Mouse (Mus musculus): ENCODE results near the gene Rdh7. TPM values are rescaled to one million over a fixed set of nuclear protein-coding genes. Genes with fewer than 3 reads are reported as not detected.
"Not testable (repeated sequence)": the region's sequence is repeated elsewhere in the genome, so short reads cannot be mapped to it uniquely, and the experiment has no call there.

Gene Rdh7
- polyA plus RNA-seq, 1 experiment from 2014 or later: not detected

- H3K4me3 ChIP-seq; H3K36me3 ChIP-seq; ATAC-seq (ENCODE audit: insufficient number of reproducible peaks, insufficient read depth, low FRiP score, low TSS enrichment); H3K9me3 ChIP-seq; H3K27me3 ChIP-seq; H3K4me1 ChIP-seq; H3K27ac ChIP-seq; H3K9ac ChIP-seq; H3K4me2 ChIP-seq (replicated peaks): not testable (repeated sequence)
- WGBS: 91% methylated on average over 5 of the region's 5 CpGs
These were observed 42.7 kb downstream of the Rdh7 start for GRCm38 (mm10) chr10:127845945-127846344.

DNA sequence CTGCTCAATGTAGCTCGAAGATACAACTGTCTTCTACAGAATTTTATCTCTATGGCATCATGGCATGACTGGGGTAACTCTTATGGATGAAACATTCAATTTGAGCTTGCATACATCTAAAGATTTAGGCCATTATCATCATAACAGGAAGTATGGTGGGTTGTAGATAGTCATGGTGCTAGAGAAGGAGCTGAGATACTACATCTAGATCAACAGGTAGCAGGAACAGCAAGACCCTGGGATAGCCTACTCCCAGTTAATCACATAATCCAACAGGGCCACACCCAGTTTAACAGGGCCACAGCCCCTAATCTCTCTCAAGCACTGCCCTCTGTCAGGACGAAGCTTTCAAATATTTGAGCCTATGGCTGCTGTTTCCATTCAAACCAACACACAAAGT lies 47.8 kb downstream of the Rdh7 start:
- H3K4me3 ChIP-seq: no peak overlapping the region
- H3K9me3 ChIP-seq: no peaks in the 10 kb centered on the region
- ATAC-seq (ENCODE audit: insufficient number of reproducible peaks, insufficient read depth, low FRiP score, low TSS enrichment): no peak
- H3K9ac ChIP-seq: no peak overlapping the region
- no peaks in the 10 kb centered on the region for H3K4me1 ChIP-seq
- H3K27me3 ChIP-seq: no peaks in the 10 kb centered on the region
- H3K36me3 ChIP-seq: no peaks in the 10 kb centered on the region
- no peak overlapping the region for H3K4me2 ChIP-seq (replicated peaks)
- 68% methylated on average over 2 of the region's 2 CpGs for WGBS
- H3K27ac ChIP-seq: no peak overlapping the region

DNA sequence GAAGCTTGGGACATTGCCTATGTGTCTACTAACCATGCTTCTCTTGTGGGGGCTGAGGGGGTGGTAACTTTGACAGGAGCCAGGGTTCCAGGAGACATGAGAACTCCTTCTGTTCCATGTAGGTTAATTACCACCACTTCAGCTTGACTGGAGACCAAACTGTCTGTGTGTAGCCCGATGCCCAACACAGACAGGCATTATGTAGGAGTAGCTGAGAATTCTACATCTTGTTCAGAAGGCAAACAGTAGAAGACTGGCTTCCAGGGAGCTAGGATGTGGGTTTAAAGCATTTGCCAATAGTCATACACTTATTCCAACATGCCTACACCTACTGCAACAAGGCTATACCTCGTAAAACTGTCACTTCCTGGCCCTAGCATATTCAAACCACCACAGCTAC lies 50.1 kb downstream of the Rdh7 start:
- WGBS: 84% methylated on average over 2 of the region's 2 CpGs
- H3K27ac ChIP-seq: no peak overlapping the region

DNA sequence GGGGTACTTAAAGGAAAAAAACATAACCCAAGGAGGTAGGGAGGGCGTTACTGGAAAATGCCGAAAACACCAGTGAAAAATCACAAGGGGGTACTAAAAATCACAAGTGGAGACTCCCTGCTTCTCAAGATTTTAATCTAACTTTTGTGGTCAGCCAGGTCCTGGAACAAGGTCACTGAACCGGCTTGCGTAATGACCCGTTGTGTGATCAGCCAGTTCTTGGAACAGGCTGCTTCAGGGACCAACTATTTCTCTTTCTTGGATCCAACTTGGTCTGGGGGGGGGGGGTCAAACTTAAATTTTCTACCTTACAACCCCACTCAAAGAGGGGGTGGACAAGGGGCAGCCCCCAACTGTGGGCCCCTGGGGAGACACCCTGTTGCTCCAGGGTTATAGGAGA lies 50.8 kb downstream of the Rdh7 start:
- WGBS: 96% methylated on average over 5 of the region's 5 CpGs
- not testable (repeated sequence) for ATAC-seq (ENCODE audit: insufficient number of reproducible peaks, insufficient read depth, low FRiP score, low TSS enrichment); H3K27ac ChIP-seq; H3K4me1 ChIP-seq; H3K9me3 ChIP-seq; H3K36me3 ChIP-seq; H3K27me3 ChIP-seq; H3K4me3 ChIP-seq; H3K4me2 ChIP-seq (replicated peaks); H3K9ac ChIP-seq

More for the DNA sequence above, 50.1 kb downstream of the Rdh7 start:
- Histone ChIP-seq H3K4me1 (no peaks in the 10 kb centered on the region), H3K4me3 (no peak overlapping the region), H3K9ac (no peak overlapping the region), H3K36me3 (no peaks in the 10 kb centered on the region), H3K4me2 (replicated peaks) (no peak overlapping the region), H3K9me3 (no peaks in the 10 kb centered on the region), H3K27me3 (no peaks in the 10 kb centered on the region)
- ATAC-seq (ENCODE audit: insufficient number of reproducible peaks, insufficient read depth, low FRiP score, low TSS enrichment): no peak

- Histone ChIP-seq H3K9ac (no peak overlapping the region), H3K4me2 (replicated peaks) (no peak overlapping the region), H3K9me3 (no peaks in the 10 kb centered on the region), H3K27me3 (no peaks in the 10 kb centered on the region), H3K27ac (no peak overlapping the region), H3K36me3 (no peaks in the 10 kb centered on the region), H3K4me3 (no peak overlapping the region), H3K4me1 (no peaks in the 10 kb centered on the region)
- no peak for ATAC-seq (ENCODE audit: insufficient number of reproducible peaks, insufficient read depth, low FRiP score, low TSS enrichment)
- WGBS: 83% methylated on average over 5 of the region's 5 CpGs
These were observed 53.3 kb downstream of the Rdh7 start for GRCm38 (mm10) chr10:127835292-127835691.

DNA sequence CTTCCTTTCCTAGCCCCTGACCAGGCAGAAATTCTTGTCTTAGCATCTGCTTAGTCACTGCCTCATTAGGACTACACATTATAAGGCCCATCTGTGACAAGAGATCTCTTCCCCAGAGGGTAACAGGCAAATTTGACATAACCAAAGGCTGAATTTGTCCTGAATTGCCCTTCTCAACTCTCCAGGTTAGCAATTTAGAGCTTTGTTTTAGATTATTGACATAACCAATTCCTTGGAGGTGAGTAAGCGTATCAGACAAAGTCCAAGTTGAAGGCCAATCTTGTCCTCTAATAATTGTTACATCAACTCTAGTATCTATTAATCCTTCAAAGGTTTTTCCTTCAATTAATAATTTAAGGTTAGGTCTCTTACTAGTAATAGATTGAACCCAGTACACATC lies 54.4 kb downstream of the Rdh7 start:
- not testable (repeated sequence) for H3K4me2 ChIP-seq (replicated peaks); H3K9ac ChIP-seq; H3K27me3 ChIP-seq; H3K4me1 ChIP-seq; ATAC-seq (ENCODE audit: insufficient number of reproducible peaks, insufficient read depth, low FRiP score, low TSS enrichment); H3K9me3 ChIP-seq; H3K27ac ChIP-seq; H3K36me3 ChIP-seq; H3K4me3 ChIP-seq
- 91% methylated on average over 1 of the region's 1 CpGs for WGBS

Other genes with a start within 250 kb of the Rdh7 start
- 13.0 and 13.3 TPM in 2 replicates for gene Stat6, start 245.8 kb downstream of the Rdh7 start, polyA plus RNA-seq (2016; fragmentation: Nextera tagmentation; extraction: Ambion mirVana)
- 9.0 and 11.9 TPM in 2 replicates for gene Nemp1, start 221.9 kb downstream of the Rdh7 start, polyA plus RNA-seq (2016; fragmentation: Nextera tagmentation; extraction: Ambion mirVana)
- gene Nab2, start 220.2 kb downstream of the Rdh7 start, polyA plus RNA-seq (2016; fragmentation: Nextera tagmentation; extraction: Ambion mirVana): 18.8 and 19.5 TPM in 2 replicates
- 0.20 and 0.58 TPM in 2 replicates for gene Myo1a, start 183.6 kb downstream of the Rdh7 start, polyA plus RNA-seq (2016; fragmentation: Nextera tagmentation; extraction: Ambion mirVana)
- 1.2 and 2.1 TPM in 2 replicates for gene Tac2, start 164.3 kb downstream of the Rdh7 start, polyA plus RNA-seq (2016; fragmentation: Nextera tagmentation; extraction: Ambion mirVana)
- gene Zbtb39, start 149.3 kb downstream of the Rdh7 start, polyA plus RNA-seq (2016; fragmentation: Nextera tagmentation; extraction: Ambion mirVana): 4.8 and 5.2 TPM in 2 replicates
- gene Gpr182, start 137.1 kb downstream of the Rdh7 start, polyA plus RNA-seq (2016; fragmentation: Nextera tagmentation; extraction: Ambion mirVana): 0.48 and 0.70 TPM in 2 replicates
- not detected in 2 replicates for gene Rdh1, start 129.1 kb downstream of the Rdh7 start, polyA plus RNA-seq (2016; fragmentation: Nextera tagmentation; extraction: Ambion mirVana)
- gene Rdh16f1, start 129.0 kb downstream of the Rdh7 start, polyA plus RNA-seq (2016; fragmentation: Nextera tagmentation; extraction: Ambion mirVana): 0.09 TPM in 1 of 2 replicates, not detected in the other
- 0.09 TPM in 1 of 2 replicates, not detected in the other for gene Rdh9, start 112.4 kb downstream of the Rdh7 start, polyA plus RNA-seq (2016; fragmentation: Nextera tagmentation; extraction: Ambion mirVana)
- gene Rdh16, start 87.7 kb downstream of the Rdh7 start, polyA plus RNA-seq (2016; fragmentation: Nextera tagmentation; extraction: Ambion mirVana): not detected in 2 replicates
- gene Rdh19, start 38.9 kb downstream of the Rdh7 start, polyA plus RNA-seq (2016; fragmentation: Nextera tagmentation; extraction: Ambion mirVana): not detected in 2 replicates
- not detected in 2 replicates for gene Rdh16f2, start 22.3 kb downstream of the Rdh7 start, polyA plus RNA-seq (2016; fragmentation: Nextera tagmentation; extraction: Ambion mirVana)
- gene Sdr9c7, start 9.7 kb upstream of the Rdh7 start, polyA plus RNA-seq (2016; fragmentation: Nextera tagmentation; extraction: Ambion mirVana): not detected in 2 replicates
- gene Hsd17b6, start 118.8 kb upstream of the Rdh7 start, polyA plus RNA-seq (2016; fragmentation: Nextera tagmentation; extraction: Ambion mirVana): not detected in 2 replicates
- 94.6 and 95.2 TPM in 2 replicates for gene Prim1, start 126.4 kb upstream of the Rdh7 start, polyA plus RNA-seq (2016; fragmentation: Nextera tagmentation; extraction: Ambion mirVana)
- 832 and 847 TPM in 2 replicates for gene Naca, start 146.8 kb upstream of the Rdh7 start, polyA plus RNA-seq (2016; fragmentation: Nextera tagmentation; extraction: Ambion mirVana)
- gene Ptges3, start 170.1 kb upstream of the Rdh7 start, polyA plus RNA-seq (2016; fragmentation: Nextera tagmentation; extraction: Ambion mirVana): 541 and 578 TPM in 2 replicates
- 1,967 TPM in 2 replicates for gene Atp5b, start 194.5 kb upstream of the Rdh7 start, polyA plus RNA-seq (2016; fragmentation: Nextera tagmentation; extraction: Ambion mirVana)
- gene Baz2a, start 202.8 kb upstream of the Rdh7 start, polyA plus RNA-seq (2016; fragmentation: Nextera tagmentation; extraction: Ambion mirVana): 9.0 and 9.1 TPM in 2 replicates

All from embryonic facial prominence, embryonic 12.5 days (tissue).